Mouse (Mus musculus): ENCODE data around the gene Katnal1. TPM values are rescaled to one million over a fixed set of nuclear protein-coding genes. Genes with fewer than 3 reads are reported as not detected.

The Katnal1 gene
- polyA plus RNA-seq, 1 experiment from 2014 or later = 25.3 TPM

DNA sequence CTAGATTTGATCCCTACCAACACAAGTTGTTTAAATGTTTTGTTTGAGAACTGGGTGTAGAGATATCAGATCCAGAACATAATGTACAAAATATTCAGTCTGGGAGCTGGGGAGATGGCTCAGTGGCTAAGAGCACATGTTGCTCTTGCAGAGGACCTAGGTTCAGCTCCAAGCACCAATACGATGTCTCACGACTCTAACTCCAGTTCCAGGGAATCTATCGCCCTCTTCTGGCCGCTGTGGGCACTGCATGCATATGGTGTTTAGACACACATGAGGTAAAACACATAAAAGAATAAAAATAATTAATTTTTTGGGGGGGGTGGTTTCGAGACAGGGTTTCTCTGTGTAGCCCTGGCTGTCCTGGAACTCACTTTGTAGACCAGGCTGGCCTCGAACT lies 23.3 kb upstream of the Katnal1 start:
- Histone ChIP-seq H3K4me1 (ENCODE audit: control insufficient read depth, insufficient read depth, low read length) (0 out of 2 replicates have a peak, but pooled peaks cover 2% of the 10 kb centered on the region), H3K27ac (replicated peaks; ENCODE audit: low read depth, low read length) (no peak overlapping the region), H3K4me2 (ENCODE audit: low read depth, low read length) (no peak overlapping the region), H3K27me3 (ENCODE audit: control insufficient read depth, insufficient read depth, low read length) (no peaks in the 10 kb centered on the region), H3K4me3 (ENCODE audit: low read depth, low read length) (no peak overlapping the region), H3K36me3 (replicated peaks; ENCODE audit: control insufficient read depth, insufficient read depth, low read depth, low read length) (no peaks in the 10 kb centered on the region), H3K9ac (replicated peaks; ENCODE audit: low read length) (no peak overlapping the region), H3K9me3 (replicated peaks; ENCODE audit: control insufficient read depth, low read length) (no peaks in the 10 kb centered on the region)
- DNase-seq (ENCODE audit: low spot score) (peak; percentile 56), ATAC-seq (replicated peaks; ENCODE audit: insufficient number of reproducible peaks, low FRiP score, low TSS enrichment, low read depth) (no peak)
- 43% methylated on average over 6 of the region's 6 CpGs for WGBS

DNA sequence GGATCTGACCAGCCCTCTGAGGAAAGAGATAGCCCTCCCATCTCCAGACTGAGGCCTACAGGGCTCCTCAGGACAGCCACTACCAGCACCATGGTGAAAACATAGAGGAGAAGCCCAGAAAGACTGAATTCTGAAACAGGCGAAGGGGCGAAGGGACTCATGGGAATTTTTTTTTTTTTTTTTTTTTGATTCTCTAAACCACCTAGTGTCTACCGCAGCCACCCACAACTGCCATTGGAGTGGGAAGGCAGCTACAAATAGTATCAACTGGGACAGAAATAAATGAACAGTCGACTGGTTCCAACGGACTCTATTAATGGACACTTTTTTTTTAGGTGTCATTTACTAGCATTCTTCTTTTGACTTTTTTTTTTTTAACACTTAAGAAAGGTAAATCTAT lies 22.2 kb upstream of the Katnal1 start:
- ATAC-seq (replicated peaks; ENCODE audit: insufficient number of reproducible peaks, low FRiP score, low TSS enrichment, low read depth) = no peak
- Histone ChIP-seq H3K9ac (replicated peaks; ENCODE audit: low read length) (no peak overlapping the region), H3K27me3 (ENCODE audit: control insufficient read depth, insufficient read depth, low read length) (no peaks in the 10 kb centered on the region), H3K9me3 (replicated peaks; ENCODE audit: control insufficient read depth, low read length) (no peaks in the 10 kb centered on the region), H3K4me1 (ENCODE audit: control insufficient read depth, insufficient read depth, low read length) (0 out of 2 replicates have a peak, but pooled peaks cover 2% of the 10 kb centered on the region), H3K4me2 (ENCODE audit: low read depth, low read length) (no peak overlapping the region), H3K36me3 (replicated peaks; ENCODE audit: control insufficient read depth, insufficient read depth, low read depth, low read length) (no peaks in the 10 kb centered on the region), H3K27ac (replicated peaks; ENCODE audit: low read depth, low read length) (no peak overlapping the region), H3K4me3 (ENCODE audit: low read depth, low read length) (no peak overlapping the region)
- no peak for DNase-seq (ENCODE audit: low spot score)
- 92% methylated on average over 5 of the region's 5 CpGs for WGBS

DNA sequence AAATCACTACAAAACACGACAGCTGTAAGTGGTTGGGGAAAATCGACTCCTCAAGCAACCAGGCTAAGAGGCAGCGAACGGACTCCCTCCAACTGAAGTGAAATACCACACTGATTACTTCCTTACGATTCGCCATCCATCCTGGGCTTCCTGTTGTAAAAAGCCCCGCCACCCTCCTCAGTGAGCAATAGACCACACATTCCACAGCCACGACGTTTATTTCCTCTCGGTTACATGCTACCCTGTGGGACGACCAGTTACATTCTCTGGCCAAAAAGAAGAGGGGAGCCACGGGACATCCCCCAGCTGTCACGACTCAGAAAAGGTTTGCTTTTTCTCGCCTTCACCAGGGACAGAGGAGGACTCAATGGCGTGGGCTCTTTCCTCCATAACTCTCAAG lies 20.9 kb upstream of the Katnal1 start:
- Histone ChIP-seq H3K9me3 (replicated peaks; ENCODE audit: control insufficient read depth, low read length) (no peaks in the 10 kb centered on the region), H3K4me2 (ENCODE audit: low read depth, low read length) (no peak overlapping the region), H3K27me3 (ENCODE audit: control insufficient read depth, insufficient read depth, low read length) (no peaks in the 10 kb centered on the region), H3K4me3 (ENCODE audit: low read depth, low read length) (no peak overlapping the region), H3K36me3 (replicated peaks; ENCODE audit: control insufficient read depth, insufficient read depth, low read depth, low read length) (no peaks in the 10 kb centered on the region), H3K9ac (replicated peaks; ENCODE audit: low read length) (no peak overlapping the region), H3K27ac (replicated peaks; ENCODE audit: low read depth, low read length) (peak overlapping the region; percentile 72), H3K4me1 (ENCODE audit: control insufficient read depth, insufficient read depth, low read length) (0 out of 2 replicates have a peak, but pooled peaks cover 2% of the 10 kb centered on the region)
- peak; percentile 82 for DNase-seq (ENCODE audit: low spot score)
- WGBS = 32% methylated on average over 15 of the region's 15 CpGs
- ATAC-seq (replicated peaks; ENCODE audit: insufficient number of reproducible peaks, low FRiP score, low TSS enrichment, low read depth) = no peak

DNA sequence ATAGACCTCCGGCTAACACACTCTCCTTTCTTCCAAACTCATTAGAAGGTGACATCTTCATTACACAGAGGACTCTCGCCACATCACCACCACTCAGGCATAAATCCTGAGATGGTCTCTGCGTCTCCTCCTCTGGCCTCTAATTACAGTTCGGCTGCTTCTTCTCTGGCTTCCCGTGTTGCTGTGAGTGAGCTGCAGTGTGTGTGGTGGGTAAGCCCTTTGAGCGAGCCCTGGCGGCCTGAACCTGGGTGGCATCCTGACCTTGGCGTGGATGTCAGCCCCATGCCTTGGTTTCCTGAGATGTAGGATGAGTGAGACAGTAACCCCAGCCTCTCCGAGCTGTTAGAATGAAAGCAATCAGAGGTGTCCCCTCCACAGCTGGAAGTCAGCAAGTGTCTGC lies 19.5 kb upstream of the Katnal1 start:
- WGBS = 73% methylated on average over 9 of the region's 9 CpGs
- H3K4me3 ChIP-seq (ENCODE audit: low read depth, low read length) = no peak overlapping the region
- no peak for DNase-seq (ENCODE audit: low spot score)
- no peak overlapping the region for H3K27ac ChIP-seq (replicated peaks; ENCODE audit: low read depth, low read length)
- H3K27me3 ChIP-seq (ENCODE audit: control insufficient read depth, insufficient read depth, low read length) = no peaks in the 10 kb centered on the region
- H3K4me1 ChIP-seq (ENCODE audit: control insufficient read depth, insufficient read depth, low read length) = 0 out of 2 replicates have a peak, but pooled peaks cover 2% of the 10 kb centered on the region
- H3K9me3 ChIP-seq (replicated peaks; ENCODE audit: control insufficient read depth, low read length) = no peaks in the 10 kb centered on the region
- H3K4me2 ChIP-seq (ENCODE audit: low read depth, low read length) = no peak overlapping the region
- no peaks in the 10 kb centered on the region for H3K36me3 ChIP-seq (replicated peaks; ENCODE audit: control insufficient read depth, insufficient read depth, low read depth, low read length)
- no peak for ATAC-seq (replicated peaks; ENCODE audit: insufficient number of reproducible peaks, low FRiP score, low TSS enrichment, low read depth)
- H3K9ac ChIP-seq (replicated peaks; ENCODE audit: low read length) = no peak overlapping the region

DNA sequence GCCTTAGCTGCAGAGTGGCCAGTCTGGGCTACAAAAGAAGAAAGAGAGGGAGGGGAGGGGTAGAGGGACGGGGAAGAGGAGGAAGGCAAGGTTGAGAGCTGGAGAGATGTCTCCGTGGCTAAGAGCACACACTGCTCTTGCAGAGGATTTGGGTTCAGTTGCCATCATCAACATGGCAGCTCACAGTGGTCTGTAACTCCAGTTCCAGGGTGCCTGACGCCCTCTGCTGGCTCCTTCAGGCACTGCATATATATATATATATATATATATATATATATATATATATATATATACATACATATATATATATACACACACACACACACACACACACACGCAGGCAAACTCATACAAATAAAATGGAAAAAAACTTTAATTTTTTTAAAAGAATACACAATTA lies 18.3 kb upstream of the Katnal1 start:
- ATAC-seq (replicated peaks; ENCODE audit: insufficient number of reproducible peaks, low FRiP score, low TSS enrichment, low read depth) (no peak), DNase-seq (ENCODE audit: low spot score) (no peak)
- Histone ChIP-seq H3K27me3 (ENCODE audit: control insufficient read depth, insufficient read depth, low read length) (no peaks in the 10 kb centered on the region), H3K9me3 (replicated peaks; ENCODE audit: control insufficient read depth, low read length) (no peaks in the 10 kb centered on the region), H3K36me3 (replicated peaks; ENCODE audit: control insufficient read depth, insufficient read depth, low read depth, low read length) (no peaks in the 10 kb centered on the region), H3K27ac (replicated peaks; ENCODE audit: low read depth, low read length) (no peak overlapping the region), H3K4me1 (ENCODE audit: control insufficient read depth, insufficient read depth, low read length) (0 out of 2 replicates have a peak, but pooled peaks cover 2% of the 10 kb centered on the region), H3K4me3 (ENCODE audit: low read depth, low read length) (no peak overlapping the region), H3K4me2 (ENCODE audit: low read depth, low read length) (no peak overlapping the region), H3K9ac (replicated peaks; ENCODE audit: low read length) (no peak overlapping the region)
- 71% methylated on average over 4 of the region's 4 CpGs for WGBS

- WGBS = 72% methylated on average over 5 of the region's 5 CpGs
- Histone ChIP-seq H3K4me2 (ENCODE audit: low read depth, low read length) (no peak overlapping the region), H3K4me1 (ENCODE audit: control insufficient read depth, insufficient read depth, low read length) (0 out of 2 replicates have a peak, but pooled peaks cover 2% of the 10 kb centered on the region), H3K9ac (replicated peaks; ENCODE audit: low read length) (no peak overlapping the region), H3K27ac (replicated peaks; ENCODE audit: low read depth, low read length) (no peak overlapping the region), H3K9me3 (replicated peaks; ENCODE audit: control insufficient read depth, low read length) (no peaks in the 10 kb centered on the region), H3K4me3 (ENCODE audit: low read depth, low read length) (no peak overlapping the region), H3K36me3 (replicated peaks; ENCODE audit: control insufficient read depth, insufficient read depth, low read depth, low read length) (no peaks in the 10 kb centered on the region), H3K27me3 (ENCODE audit: control insufficient read depth, insufficient read depth, low read length) (no peaks in the 10 kb centered on the region)
- DNase-seq (ENCODE audit: low spot score) = no peak
- ATAC-seq (replicated peaks; ENCODE audit: insufficient number of reproducible peaks, low FRiP score, low TSS enrichment, low read depth) = no peak
Observed at GRCm38 (mm10) chr5:148946787-148947186, 17.7 kb upstream of the Katnal1 start.

DNA sequence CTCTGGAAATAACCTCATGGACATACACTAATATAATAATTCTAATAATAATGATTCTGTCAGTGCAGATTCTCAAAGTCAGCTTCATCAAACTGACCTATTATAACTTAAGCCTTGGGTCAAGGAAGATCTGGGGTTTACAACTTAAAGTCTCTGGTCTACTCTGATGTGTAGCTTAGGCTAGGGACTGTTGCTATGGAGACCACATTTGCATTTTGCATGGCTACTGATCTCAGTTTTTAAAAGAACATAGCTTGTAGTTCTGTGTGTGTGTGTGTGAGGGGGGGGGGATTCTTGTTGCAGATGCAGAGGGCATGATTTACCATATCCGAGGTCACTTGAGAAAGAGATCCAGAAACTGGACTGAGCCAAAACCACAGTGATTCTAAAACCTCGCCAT lies 16.6 kb upstream of the Katnal1 start:
- ATAC-seq (replicated peaks; ENCODE audit: insufficient number of reproducible peaks, low FRiP score, low TSS enrichment, low read depth) (no peak), DNase-seq (ENCODE audit: low spot score) (no peak)
- H3K4me2 ChIP-seq (ENCODE audit: low read depth, low read length) = no peak overlapping the region
- H3K4me3 ChIP-seq (ENCODE audit: low read depth, low read length) = no peak overlapping the region
- no peak overlapping the region for H3K9ac ChIP-seq (replicated peaks; ENCODE audit: low read length)
- H3K9me3 ChIP-seq (replicated peaks; ENCODE audit: control insufficient read depth, low read length) = no peaks in the 10 kb centered on the region
- H3K36me3 ChIP-seq (replicated peaks; ENCODE audit: control insufficient read depth, insufficient read depth, low read depth, low read length) = no peaks in the 10 kb centered on the region
- H3K27ac ChIP-seq (replicated peaks; ENCODE audit: low read depth, low read length) = no peak overlapping the region
- WGBS = 86% methylated on average over 2 of the region's 2 CpGs
- 0 out of 2 replicates have a peak, but pooled peaks cover 2% of the 10 kb centered on the region for H3K4me1 ChIP-seq (ENCODE audit: control insufficient read depth, insufficient read depth, low read length)
- H3K27me3 ChIP-seq (ENCODE audit: control insufficient read depth, insufficient read depth, low read length) = no peaks in the 10 kb centered on the region

DNA sequence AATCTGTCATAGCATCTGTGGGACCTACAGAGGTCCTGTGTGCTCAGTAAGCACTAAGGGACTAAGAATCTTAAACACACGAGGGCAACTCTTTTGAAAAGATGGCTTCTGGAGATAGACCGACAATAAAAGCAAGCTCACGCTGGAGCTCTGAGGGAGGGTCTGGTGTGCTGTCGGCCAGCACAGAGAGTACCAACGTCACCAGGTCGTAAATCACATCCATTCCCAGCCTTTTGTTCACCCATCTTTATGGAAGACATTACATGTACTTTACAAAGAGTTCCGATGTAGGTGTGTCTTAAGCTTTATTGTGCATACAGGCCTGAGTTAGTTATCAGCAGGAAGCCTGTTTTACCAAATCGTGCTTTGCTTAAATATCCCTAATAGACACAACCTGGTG lies 14.9 kb upstream of the Katnal1 start:
- ATAC-seq (replicated peaks; ENCODE audit: insufficient number of reproducible peaks, low FRiP score, low TSS enrichment, low read depth) (no peak), DNase-seq (ENCODE audit: low spot score) (no peak)
- H3K9ac ChIP-seq (replicated peaks; ENCODE audit: low read length) = no peak overlapping the region
- no peak overlapping the region for H3K27ac ChIP-seq (replicated peaks; ENCODE audit: low read depth, low read length)
- H3K9me3 ChIP-seq (replicated peaks; ENCODE audit: control insufficient read depth, low read length) = no peaks in the 10 kb centered on the region
- H3K4me1 ChIP-seq (ENCODE audit: control insufficient read depth, insufficient read depth, low read length) = no peaks in the 10 kb centered on the region
- H3K4me2 ChIP-seq (ENCODE audit: low read depth, low read length) = no peak overlapping the region
- H3K4me3 ChIP-seq (ENCODE audit: low read depth, low read length) = no peak overlapping the region
- H3K27me3 ChIP-seq (ENCODE audit: control insufficient read depth, insufficient read depth, low read length) = no peaks in the 10 kb centered on the region
- WGBS = 76% methylated on average over 8 of the region's 8 CpGs
- no peaks in the 10 kb centered on the region for H3K36me3 ChIP-seq (replicated peaks; ENCODE audit: control insufficient read depth, insufficient read depth, low read depth, low read length)
